Mouse (Mus musculus) erythroblast, embryonic 14.5 days (primary cell): Measurements from ENCODE around the gene Narfl.
"Not testable (repeated sequence)": the region's sequence is repeated elsewhere in the genome, so short reads cannot be mapped to it uniquely, and the experiment has no call there.

ENCODE experiments used
- GATA1 ChIP-seq: IDR thresholded peaks from 2 replicates; pipeline ENCODE4 v1.6.1; 2012; ENCODE audit warnings: low read length, inconsistent platforms, mixed read lengths
- TAL1 ChIP-seq: IDR thresholded peaks from 3 replicates; pipeline ENCODE4 v1.6.1; 2012; ENCODE audit warnings: low read length, inconsistent platforms, mixed read lengths

DNA sequence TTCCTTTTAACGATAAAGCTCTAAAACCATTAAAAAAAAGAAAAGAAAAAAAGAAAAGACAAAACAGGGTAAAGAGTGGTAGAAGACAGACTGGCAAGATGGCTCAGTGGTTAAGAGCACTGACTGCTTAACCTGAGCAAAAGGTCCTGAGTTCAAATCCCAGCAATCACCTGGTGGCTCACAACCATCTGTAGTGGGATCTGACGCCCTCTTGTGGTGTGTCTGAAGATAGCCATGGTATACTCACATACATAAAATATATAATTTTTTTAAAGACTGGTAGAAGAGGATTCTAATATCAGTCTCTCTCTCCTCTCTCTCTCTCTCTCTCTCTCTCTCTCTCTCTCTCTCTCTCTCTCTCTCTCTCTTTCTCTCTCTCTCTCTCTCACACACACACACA lies 33.9 kb downstream of the Narfl start:
- not testable (repeated sequence) for TF ChIP-seq GATA1, TAL1
